Mouse (Mus musculus): ENCODE data around the gene Tlr3. TPM values are rescaled to one million over a fixed set of nuclear protein-coding genes. Genes with fewer than 3 reads are reported as not detected.

Gene Tlr3
- polyA plus RNA-seq, 1 experiment from 2014 or later: 0.46 TPM

DNA sequence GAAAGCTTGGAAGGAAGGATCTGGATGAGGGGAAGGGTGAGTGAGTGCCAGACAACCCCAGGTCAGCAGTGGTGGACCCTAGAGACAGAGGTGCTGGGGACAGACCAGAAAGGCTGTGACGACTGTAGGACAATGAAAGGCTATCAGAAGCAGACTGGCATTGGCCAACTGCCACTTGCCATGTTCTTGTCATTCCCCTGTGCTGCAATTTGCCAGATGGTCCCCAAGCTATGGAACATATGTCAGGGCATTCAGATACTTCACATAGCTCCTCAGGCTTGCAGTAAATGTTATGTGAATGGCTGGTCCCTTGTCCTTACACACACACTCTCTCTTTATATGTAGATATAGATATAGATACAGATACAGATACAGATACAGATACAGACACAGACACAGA, 27.6 kb downstream of the Tlr3 start:
- Histone ChIP-seq H3K4me2 (no peak overlapping the region), H3K27ac (no peak overlapping the region), H3K4me3 (replicated peaks) (no peak overlapping the region), H3K9me3 (no peaks in the 10 kb centered on the region), H3K27me3 (peaks cover 18% of the 10 kb centered on the region), H3K4me1 (replicated peaks) (peaks cover 15% of the 10 kb centered on the region), H3K9ac (replicated peaks) (no peak overlapping the region), H3K36me3 (no peaks in the 10 kb centered on the region)
- no peak for ATAC-seq (ENCODE audit: insufficient number of reproducible peaks, insufficient read depth, low FRiP score, low TSS enrichment, low read depth)
- 81% methylated on average over 1 of the region's 1 CpGs for WGBS

DNA sequence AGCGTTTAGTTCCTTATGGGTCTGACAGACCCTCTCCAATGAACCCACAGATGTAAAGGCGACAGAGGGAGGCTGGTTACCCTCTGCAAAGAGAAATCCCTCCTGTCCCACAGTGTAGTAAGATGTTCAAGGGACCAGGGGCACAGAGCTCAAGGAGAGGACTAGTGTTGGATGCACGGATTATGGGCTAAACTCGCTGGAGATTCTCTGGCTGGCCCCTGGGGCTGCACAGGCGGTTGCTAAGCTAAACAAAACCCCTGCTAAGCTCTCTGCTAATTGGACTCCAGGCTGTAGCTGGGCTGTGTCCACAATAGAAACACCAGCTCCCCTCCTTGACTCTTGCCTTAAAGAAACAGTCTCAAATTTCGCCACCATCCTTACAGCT, 28.9 kb downstream of the Tlr3 start, which contains the start of gene Fam149a:
TSS of gene Fam149a (minus strand) at position 329 of the 385 bp plus-strand sequence.
- peak; percentile 56; the same call in 1 of the 2 replicates for ATAC-seq (ENCODE audit: insufficient number of reproducible peaks, insufficient read depth, low FRiP score, low TSS enrichment, low read depth)
- H3K27me3 ChIP-seq: peaks cover 18% of the 10 kb centered on the region
- peak within 1 kb of the TSS; percentile 66 for H3K9ac ChIP-seq (replicated peaks)
- no peaks in the 10 kb centered on the region for H3K9me3 ChIP-seq
- peaks cover 15% of the 10 kb centered on the region for H3K4me1 ChIP-seq (replicated peaks)
- H3K4me3 ChIP-seq (replicated peaks): peak within 1 kb of the TSS; percentile 46
- H3K4me2 ChIP-seq: peak within 1 kb of the TSS; percentile 88
- no peak within 1 kb of the TSS for H3K27ac ChIP-seq
- H3K36me3 ChIP-seq: no peaks in the 10 kb centered on the region
- WGBS: 4% methylated on average over 6 of the region's 6 CpGs

DNA sequence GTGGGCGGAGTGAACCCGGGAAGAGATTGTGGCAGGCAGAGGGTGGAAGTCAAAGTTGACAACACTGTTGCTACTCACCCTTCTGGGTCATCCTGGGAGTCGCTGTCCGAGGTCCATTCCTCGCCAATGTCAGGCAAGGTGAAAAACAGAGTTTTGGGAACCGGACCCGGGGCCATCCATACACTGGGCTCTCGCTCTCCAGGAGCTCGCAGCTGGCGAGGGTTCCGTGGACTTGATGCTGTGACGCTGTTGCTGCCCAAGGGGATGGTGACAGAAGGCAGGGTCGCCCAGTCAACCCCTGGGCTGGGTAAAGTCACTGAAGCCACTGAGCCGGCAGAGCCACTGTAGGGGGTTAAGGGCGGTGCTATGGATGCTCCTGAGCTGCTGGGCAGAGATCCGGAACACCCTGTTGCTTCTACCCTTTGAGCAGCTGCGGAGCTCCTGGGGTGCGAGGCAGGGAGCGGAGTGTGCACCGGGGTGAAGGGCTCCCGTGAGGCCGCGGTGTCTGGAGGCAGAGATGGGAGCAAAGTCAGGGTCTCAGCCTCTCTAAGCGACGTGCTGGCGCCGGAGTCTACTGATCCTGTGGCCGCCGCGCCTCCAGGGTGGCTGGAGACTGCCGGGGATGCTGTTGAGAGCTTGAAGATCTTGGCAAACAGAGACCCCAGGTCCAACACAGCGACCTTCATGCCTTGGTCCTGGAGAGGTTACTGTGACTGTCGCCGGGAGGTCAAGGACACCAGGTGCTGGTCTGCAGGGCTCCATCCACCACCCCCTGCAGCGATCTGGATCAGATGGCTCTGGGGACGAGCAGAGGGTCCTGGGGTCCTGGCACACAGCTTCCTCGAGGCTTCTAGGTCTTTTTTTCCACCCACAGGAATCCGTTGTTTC, 29.6 kb downstream of the Tlr3 start:
- ATAC-seq (ENCODE audit: insufficient number of reproducible peaks, insufficient read depth, low FRiP score, low TSS enrichment, low read depth): no peak
- WGBS: 2% methylated on average over 38 of the region's 38 CpGs
- Histone ChIP-seq H3K27ac (no peak overlapping the region), H3K4me1 (replicated peaks) (peaks cover 15% of the 10 kb centered on the region), H3K36me3 (no peaks in the 10 kb centered on the region), H3K9ac (replicated peaks) (peak overlapping the region; percentile 66), H3K9me3 (no peaks in the 10 kb centered on the region), H3K4me2 (peak overlapping the region; percentile 88), H3K27me3 (peaks cover 18% of the 10 kb centered on the region), H3K4me3 (replicated peaks) (peak overlapping the region; percentile 46)

DNA sequence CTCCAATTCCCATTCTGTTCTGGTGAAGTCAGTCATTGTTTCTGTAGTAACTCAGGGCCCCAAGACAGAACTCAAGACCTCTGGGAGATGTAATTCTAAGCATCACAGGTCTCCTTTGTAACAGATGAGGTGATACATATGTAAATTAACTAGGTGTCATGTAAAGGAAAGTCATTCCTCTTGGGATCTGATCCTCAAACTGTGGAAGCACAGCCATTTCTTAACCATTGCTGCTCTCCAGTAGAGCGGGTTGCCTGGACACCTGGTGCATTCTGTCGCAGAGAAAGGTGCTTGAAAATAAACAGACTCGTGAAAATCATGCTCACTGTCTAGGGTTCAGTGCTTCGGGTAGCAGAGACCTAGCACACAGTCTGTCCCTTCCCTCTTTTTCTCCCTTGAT, 30.3 kb downstream of the Tlr3 start:
- H3K27ac ChIP-seq: no peak overlapping the region
- no peak for ATAC-seq (ENCODE audit: insufficient number of reproducible peaks, insufficient read depth, low FRiP score, low TSS enrichment, low read depth)
- H3K9ac ChIP-seq (replicated peaks): no peak overlapping the region
- H3K27me3 ChIP-seq: peaks cover 18% of the 10 kb centered on the region
- 24% methylated on average over 4 of the region's 4 CpGs for WGBS
- no peaks in the 10 kb centered on the region for H3K9me3 ChIP-seq
- peak overlapping the region; percentile 88 for H3K4me2 ChIP-seq
- peaks cover 15% of the 10 kb centered on the region for H3K4me1 ChIP-seq (replicated peaks)
- peak overlapping the region; percentile 46; the same call in 1 of the 2 replicates for H3K4me3 ChIP-seq (replicated peaks)
- H3K36me3 ChIP-seq: no peaks in the 10 kb centered on the region

DNA sequence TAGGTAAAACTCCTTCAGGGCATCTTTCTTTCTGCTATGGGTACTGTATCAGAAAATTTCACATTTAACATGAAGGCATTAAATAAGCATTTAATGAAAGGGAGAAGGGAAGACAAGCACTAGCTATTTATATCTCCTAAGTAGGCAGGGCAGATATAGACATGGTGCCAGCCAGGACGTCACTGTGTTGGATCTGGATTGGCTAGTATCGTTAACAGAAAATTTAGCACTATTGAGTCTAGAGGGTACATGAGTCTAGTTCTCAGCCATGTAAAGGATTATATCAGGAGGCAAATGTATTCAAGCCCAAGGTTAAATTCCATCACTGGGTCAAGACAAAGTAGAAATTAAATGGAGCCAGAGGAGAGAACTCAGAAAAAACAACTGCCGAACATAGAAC, 36.8 kb downstream of the Tlr3 start:
- Histone ChIP-seq H3K27ac (no peak overlapping the region), H3K36me3 (no peaks in the 10 kb centered on the region), H3K27me3 (no peaks in the 10 kb centered on the region), H3K9me3 (no peaks in the 10 kb centered on the region), H3K4me1 (replicated peaks) (0 out of 2 replicates have a peak, but pooled peaks cover 5% of the 10 kb centered on the region), H3K4me2 (no peak overlapping the region), H3K4me3 (replicated peaks) (no peak overlapping the region), H3K9ac (replicated peaks) (no peak overlapping the region)
- no peak for ATAC-seq (ENCODE audit: insufficient number of reproducible peaks, insufficient read depth, low FRiP score, low TSS enrichment, low read depth)
- 80% methylated on average over 3 of the region's 3 CpGs for WGBS

DNA sequence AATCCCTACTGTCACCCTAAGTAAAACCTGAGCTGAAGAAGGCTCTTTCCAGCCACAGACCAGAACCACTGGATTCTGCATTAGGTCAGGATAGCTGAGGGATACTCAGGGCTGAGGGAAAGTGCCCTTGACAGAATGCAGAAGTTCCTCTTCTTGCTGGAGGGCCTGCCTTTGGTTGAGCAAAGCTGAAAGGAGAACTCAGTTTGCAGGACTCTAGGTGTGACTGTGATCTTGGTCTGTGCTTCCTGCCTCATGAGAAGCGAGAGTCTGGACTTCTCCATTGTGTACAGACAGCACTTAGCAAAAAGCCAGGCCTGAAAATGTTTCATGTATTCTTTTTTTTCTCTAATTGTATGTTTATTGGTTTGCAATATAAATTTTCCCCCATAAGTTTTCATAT, 43.7 kb downstream of the Tlr3 start:
- Histone ChIP-seq H3K4me1 (replicated peaks) (0 out of 2 replicates have a peak, but pooled peaks cover 4% of the 10 kb centered on the region), H3K27me3 (no peaks in the 10 kb centered on the region), H3K9ac (replicated peaks) (no peak overlapping the region), H3K27ac (no peak overlapping the region), H3K36me3 (no peaks in the 10 kb centered on the region), H3K4me2 (no peak overlapping the region), H3K9me3 (no peaks in the 10 kb centered on the region), H3K4me3 (replicated peaks) (no peak overlapping the region)
- 92% methylated on average over 1 of the region's 1 CpGs for WGBS
- ATAC-seq (ENCODE audit: insufficient number of reproducible peaks, insufficient read depth, low FRiP score, low TSS enrichment, low read depth): no peak

DNA sequence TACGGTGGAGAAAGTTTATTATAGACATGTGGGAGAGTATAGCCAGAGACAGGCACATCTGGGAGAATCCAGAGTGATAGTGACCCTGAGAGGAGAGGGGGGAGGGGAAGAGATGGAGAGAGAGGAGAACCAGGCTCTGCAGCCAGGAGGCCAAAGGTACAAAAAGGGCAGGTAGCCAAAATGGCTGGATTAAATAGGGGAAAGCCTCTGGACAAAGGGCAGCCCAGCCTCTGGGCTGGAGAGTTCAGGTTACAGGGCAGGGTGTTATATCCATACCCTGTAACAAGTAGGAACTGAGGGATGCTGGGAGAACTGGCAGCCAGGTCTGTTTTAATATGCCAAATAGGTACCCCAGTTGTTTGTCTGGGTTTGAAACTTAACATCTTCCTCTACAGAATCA, 47.7 kb downstream of the Tlr3 start:
- 84% methylated on average over 1 of the region's 1 CpGs for WGBS
- H3K27me3 ChIP-seq: no peaks in the 10 kb centered on the region
- H3K4me2 ChIP-seq: no peak overlapping the region
- H3K9me3 ChIP-seq: no peaks in the 10 kb centered on the region
- H3K4me1 ChIP-seq (replicated peaks): 0 out of 2 replicates have a peak, but pooled peaks cover under 1% of the 10 kb centered on the region
- ATAC-seq (ENCODE audit: insufficient number of reproducible peaks, insufficient read depth, low FRiP score, low TSS enrichment, low read depth): no peak
- H3K9ac ChIP-seq (replicated peaks): no peak overlapping the region
- no peaks in the 10 kb centered on the region for H3K36me3 ChIP-seq
- no peak overlapping the region for H3K4me3 ChIP-seq (replicated peaks)
- H3K27ac ChIP-seq: no peak overlapping the region

DNA sequence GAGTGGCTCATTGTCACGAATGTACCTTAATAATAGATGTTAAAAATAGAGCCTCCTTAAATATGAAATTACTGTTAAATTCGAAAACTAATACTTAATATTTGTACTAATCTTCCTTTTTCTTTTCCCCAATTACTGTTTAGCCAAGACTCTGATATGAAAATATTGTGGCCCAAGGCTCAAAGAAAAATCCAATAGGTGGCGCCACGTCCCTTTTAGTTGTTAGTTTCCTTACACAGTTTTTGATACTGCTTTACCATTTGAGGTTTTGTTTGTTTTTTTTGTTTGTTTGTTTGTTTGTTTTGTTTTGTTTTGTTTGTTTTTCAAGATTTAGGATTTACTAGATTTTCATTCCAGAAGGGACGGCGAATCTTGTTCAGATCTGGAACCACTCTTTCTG, 48.6 kb downstream of the Tlr3 start:
- Histone ChIP-seq H3K9me3 (no peaks in the 10 kb centered on the region), H3K27ac (no peak overlapping the region), H3K9ac (replicated peaks) (no peak overlapping the region), H3K4me2 (no peak overlapping the region), H3K27me3 (no peaks in the 10 kb centered on the region), H3K4me1 (replicated peaks) (peaks cover 2% of the 10 kb centered on the region; the same call in 1 of the 2 replicates), H3K4me3 (replicated peaks) (no peak overlapping the region), H3K36me3 (no peaks in the 10 kb centered on the region)
- ATAC-seq (ENCODE audit: insufficient number of reproducible peaks, insufficient read depth, low FRiP score, low TSS enrichment, low read depth): no peak
- 73% methylated on average over 6 of the region's 6 CpGs for WGBS

DNA sequence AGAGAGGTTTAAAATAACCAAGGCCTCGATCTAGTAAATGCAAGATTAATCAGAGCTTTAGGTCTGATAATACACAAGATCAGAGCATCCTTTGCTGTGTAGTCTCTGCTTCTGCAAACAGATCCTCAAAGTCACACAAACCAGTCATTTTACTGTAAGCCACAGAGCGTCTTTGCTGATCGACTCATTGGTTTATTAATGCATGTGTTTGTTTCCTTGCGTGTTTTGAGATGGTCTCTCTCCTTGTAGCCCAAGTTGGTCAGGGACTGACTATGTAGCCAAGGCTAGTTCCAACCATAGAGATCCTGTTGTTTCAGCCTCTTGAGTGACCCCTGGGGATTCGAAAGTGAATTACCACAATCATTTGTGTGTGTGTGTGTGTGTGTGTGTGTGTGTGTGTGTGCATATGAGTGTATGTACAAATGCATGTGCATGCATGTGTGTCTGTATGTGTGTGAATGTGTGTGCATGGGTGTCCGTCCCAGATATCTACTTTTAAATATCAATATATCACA, 51.7 kb downstream of the Tlr3 start:
- Histone ChIP-seq H3K4me3 (replicated peaks) (peak overlapping the region; percentile 65), H3K36me3 (0 out of 2 replicates have a peak, but pooled peaks cover 5% of the 10 kb centered on the region), H3K4me1 (replicated peaks) (peaks cover 2% of the 10 kb centered on the region; the same call in 1 of the 2 replicates), H3K4me2 (peak overlapping the region; percentile 87), H3K9me3 (no peaks in the 10 kb centered on the region), H3K27me3 (no peaks in the 10 kb centered on the region), H3K27ac (no peak overlapping the region), H3K9ac (replicated peaks) (no peak overlapping the region)
- no peak for ATAC-seq (ENCODE audit: insufficient number of reproducible peaks, insufficient read depth, low FRiP score, low TSS enrichment, low read depth)
- 85% methylated on average over 6 of the region's 6 CpGs for WGBS

DNA sequence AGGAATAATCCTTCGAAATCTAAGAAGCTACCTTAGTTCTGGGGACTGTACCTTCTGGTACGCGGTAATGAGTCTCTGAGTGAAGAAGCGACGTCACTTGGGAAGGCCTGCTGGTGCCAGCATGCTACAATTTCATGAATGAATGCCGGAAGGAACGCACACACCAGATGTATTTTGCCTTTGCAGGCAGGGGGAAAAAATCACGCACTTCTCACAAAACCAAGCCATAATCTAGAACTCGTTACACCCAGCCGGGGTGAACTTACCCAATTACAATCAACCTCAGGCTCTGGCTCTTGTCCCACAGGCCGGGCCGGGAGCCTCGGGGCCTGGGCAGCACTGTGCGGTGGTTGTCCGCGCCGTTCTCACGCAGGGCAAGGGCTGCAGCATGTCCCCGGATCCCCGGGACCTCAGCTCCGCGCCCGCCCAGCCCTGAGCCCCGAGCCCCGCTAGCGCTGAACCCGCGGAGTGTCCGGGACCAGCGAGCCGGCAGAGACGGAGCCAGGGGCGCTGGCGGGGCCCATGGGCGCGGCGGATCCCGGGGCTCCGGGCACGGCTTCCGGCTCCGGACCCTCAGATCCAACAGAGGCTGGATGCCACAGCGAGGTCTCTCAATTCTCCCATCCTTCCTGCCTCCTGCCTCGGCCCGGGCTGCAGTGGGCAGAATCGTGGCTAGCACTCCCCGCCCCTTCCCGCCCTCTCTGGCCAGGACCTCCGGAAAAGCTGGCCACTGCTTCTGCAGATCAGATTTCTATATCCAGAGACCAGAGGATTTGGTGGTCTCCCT, 52.6 kb downstream of the Tlr3 start:
- Histone ChIP-seq H3K27ac (0 out of 2 replicates have a peak overlapping the region, but pooled peaks have one; percentile 17), H3K4me1 (replicated peaks) (peaks cover 2% of the 10 kb centered on the region; the same call in 1 of the 2 replicates)

DNA sequence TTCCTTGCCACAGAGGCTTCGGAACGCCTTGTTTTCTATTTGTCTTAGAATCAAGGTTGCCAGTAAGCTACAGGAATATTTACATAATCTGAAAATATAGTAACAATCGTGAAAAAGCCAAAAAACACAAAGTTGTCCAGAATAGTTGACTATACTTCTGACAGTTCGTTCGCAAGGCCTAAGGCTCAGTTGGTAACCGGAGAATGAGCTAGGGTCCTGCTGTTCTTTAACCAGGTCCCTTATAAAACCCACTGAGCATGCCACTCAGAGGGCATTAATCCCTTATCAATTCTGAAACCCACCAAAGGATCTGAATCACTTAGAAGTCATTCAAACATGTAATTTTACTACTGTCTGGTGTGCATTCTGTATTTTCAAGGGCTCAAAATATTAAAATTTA, 55.1 kb downstream of the Tlr3 start:
- H3K4me1 ChIP-seq (replicated peaks): peaks cover 2% of the 10 kb centered on the region; the same call in 1 of the 2 replicates
- H3K27ac ChIP-seq: no peak overlapping the region
- 84% methylated on average over 6 of the region's 6 CpGs for WGBS
- H3K4me2 ChIP-seq: no peak overlapping the region
- H3K27me3 ChIP-seq: no peaks in the 10 kb centered on the region
- H3K36me3 ChIP-seq: peaks cover 29% of the 10 kb centered on the region
- no peak overlapping the region for H3K9ac ChIP-seq (replicated peaks)
- ATAC-seq (ENCODE audit: insufficient number of reproducible peaks, insufficient read depth, low FRiP score, low TSS enrichment, low read depth): no peak
- no peak overlapping the region for H3K4me3 ChIP-seq (replicated peaks)
- no peaks in the 10 kb centered on the region for H3K9me3 ChIP-seq

More for the DNA sequence above, 52.6 kb downstream of the Tlr3 start:
- 3% methylated on average over 49 of the region's 49 CpGs for WGBS
- H3K9me3 ChIP-seq: no peaks in the 10 kb centered on the region
- peak; percentile 70 for ATAC-seq (ENCODE audit: insufficient number of reproducible peaks, insufficient read depth, low FRiP score, low TSS enrichment, low read depth)
- H3K36me3 ChIP-seq: peaks cover 12% of the 10 kb centered on the region
- no peaks in the 10 kb centered on the region for H3K27me3 ChIP-seq
- H3K9ac ChIP-seq (replicated peaks): peak overlapping the region; percentile 81
- peak overlapping the region; percentile 87 for H3K4me2 ChIP-seq
- H3K4me3 ChIP-seq (replicated peaks): peak overlapping the region; percentile 65

Measured in limb, embryonic 12.5 days (tissue).